Mouse (Mus musculus) embryonic fibroblast, embryonic 13.5 days (primary cell): ENCODE measurements at regions not wholly inside any gene's neighbourhood (a gene's known extent, or its start where the extent isn't known, plus 50 kb on each side); places are given as distances from the start of the nearest gene placed in this dataset.

Source experiments
- H3K27ac ChIP-seq: 2 replicates; pipeline ENCODE4 v1.5.1; 2012; ENCODE audit warnings: low read length, control low read depth, inconsistent platforms; ENCODE audit not compliant: insufficient read depth
- H3K4me1 ChIP-seq: 2 replicates; pipeline ENCODE4 v1.6.1; 2011; ENCODE audit warnings: low read length; ENCODE audit not compliant: control insufficient read depth, insufficient read depth
- H3K4me3 ChIP-seq: 2 replicates; pipeline ENCODE4 v1.5.1; 2011; ENCODE audit warnings: mild to moderate bottlenecking, control low read depth, low read length; ENCODE audit not compliant: insufficient read depth
- CTCF ChIP-seq: IDR thresholded peaks from 2 replicates; pipeline ENCODE4 v1.5.1; 2011; ENCODE audit warnings: mild to moderate bottlenecking, control low read depth, low read length, moderate library complexity, borderline replicate concordance; ENCODE audit not compliant: insufficient read depth
- POLR2A ChIP-seq: IDR thresholded peaks from 2 replicates; pipeline ENCODE4 v1.6.1; 2011; ENCODE audit warnings: low read depth, mild to moderate bottlenecking, control low read depth, low read length, moderate library complexity

DNA sequence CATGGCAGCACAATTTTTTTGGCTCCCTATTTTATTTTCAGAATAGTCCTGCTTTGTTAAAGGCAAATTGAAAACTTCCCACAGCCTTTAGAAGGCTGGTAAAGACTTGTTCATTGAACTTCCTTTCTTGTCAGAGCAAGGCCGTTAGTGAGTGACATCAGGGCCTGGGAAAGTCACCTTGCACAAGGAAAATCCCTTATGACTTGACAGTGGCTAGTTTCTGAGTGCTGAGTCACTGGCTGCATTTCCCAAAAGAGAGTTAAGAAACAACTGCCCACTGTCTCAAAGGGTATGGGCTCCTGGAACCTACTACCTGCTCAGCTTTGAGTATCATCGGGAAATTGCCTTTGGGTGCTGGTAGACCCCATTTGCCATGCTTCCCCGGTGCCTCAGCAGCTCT, 89.2 kb upstream of the Marcks start:
- no peak for TF ChIP-seq CTCF
- no peak for TF ChIP-seq POLR2A
- no peak overlapping the region for H3K4me3 ChIP-seq
- peaks cover 6% of the 10 kb centered on the region; the same call in 1 of the 2 replicates for H3K4me1 ChIP-seq
- no peak overlapping the region for H3K27ac ChIP-seq

DNA sequence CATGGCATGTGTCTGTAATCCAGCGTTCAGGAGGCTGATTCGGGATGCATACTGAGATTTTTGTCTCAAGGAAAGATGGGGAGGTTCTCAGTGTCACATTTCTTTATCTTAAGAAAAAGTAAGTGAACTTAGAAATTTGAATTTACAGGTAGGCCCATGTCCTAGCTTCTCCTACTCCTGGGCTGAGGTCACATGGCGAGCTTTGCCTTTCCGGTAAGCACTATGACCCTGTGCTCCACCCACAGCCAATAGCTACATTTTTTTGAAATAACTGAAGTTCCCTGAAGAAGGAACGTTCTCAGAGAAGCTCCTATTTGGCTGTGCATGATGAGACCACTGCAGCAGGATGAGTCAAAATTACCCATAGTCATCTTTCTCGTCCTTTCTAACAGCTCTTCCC, 83.0 kb upstream of the Marcks start:
- no peak overlapping the region for H3K4me3 ChIP-seq
- TF ChIP-seq POLR2A = no peak
- TF ChIP-seq CTCF = no peak
- no peak overlapping the region for H3K27ac ChIP-seq
- H3K4me1 ChIP-seq = no peaks in the 10 kb centered on the region; the same call in 1 of the 2 replicates

DNA sequence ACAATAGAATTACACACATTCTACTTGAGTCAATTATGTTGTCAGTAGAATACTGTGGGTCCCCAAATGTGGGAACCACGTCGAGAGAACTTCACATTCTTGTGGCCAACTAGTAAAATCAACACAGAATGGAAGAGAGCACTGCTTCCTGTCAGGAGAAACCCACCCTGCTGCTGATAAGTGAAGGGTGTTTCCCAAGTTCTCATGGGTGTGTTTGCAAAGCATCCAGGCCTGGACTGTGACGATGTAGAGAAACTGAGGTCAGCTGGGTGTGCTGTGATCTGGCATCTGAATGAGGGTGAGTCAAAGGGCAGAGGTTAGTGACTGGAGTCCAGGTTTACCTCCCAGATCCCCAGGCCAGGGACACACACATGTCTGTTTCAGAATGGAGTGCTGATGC, 81.7 kb upstream of the Marcks start:
- Histone ChIP-seq H3K27ac (no peak overlapping the region), H3K4me3 (no peak overlapping the region), H3K4me1 (no peaks in the 10 kb centered on the region; the same call in 1 of the 2 replicates)
- TF ChIP-seq CTCF = no peak

DNA sequence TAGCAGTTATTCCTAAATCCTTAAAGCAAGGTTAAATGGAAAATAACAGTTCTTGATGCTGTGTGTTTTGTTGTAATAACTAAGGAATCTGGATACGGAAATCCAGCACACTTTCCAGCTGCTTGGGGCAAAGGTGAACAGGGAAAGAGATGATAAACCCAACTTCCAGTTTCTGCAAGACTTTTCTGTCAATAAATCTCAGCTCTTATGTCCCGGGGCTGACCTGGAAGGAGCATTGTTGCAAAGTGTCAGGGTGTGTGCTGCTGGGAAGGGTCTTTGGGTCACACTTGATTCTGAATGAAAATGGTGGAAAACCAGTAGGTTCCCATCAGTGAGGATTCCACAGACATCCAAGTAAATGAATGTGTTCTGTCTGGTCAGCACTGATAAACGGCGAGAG, 81.2 kb upstream of the Marcks start:
- Histone ChIP-seq H3K4me1 (no peaks in the 10 kb centered on the region; the same call in 1 of the 2 replicates), H3K27ac (no peak overlapping the region), H3K4me3 (no peak overlapping the region)
- no peak for TF ChIP-seq POLR2A
- no peak for TF ChIP-seq CTCF

DNA sequence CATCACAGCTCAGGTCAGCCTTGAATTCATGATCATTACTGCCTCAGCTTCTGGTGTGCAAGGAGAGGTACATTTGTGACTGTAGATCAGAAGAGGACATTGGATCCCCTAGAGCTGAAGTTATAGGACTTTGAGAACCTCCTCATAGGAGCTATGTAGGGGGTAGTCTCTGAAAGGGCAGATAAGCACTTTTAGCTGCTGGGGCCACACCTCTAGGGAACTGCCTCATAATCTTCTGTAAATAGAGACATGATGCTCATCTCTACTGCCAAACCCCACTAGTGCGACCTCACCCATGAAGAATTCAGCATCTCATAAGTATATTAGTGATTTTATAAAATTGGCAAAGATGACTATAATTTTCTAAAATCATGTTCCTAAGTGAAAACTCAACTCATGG, 80.7 kb upstream of the Marcks start:
- TF ChIP-seq CTCF = no peak
- no peak for TF ChIP-seq POLR2A
- no peak overlapping the region for H3K4me3 ChIP-seq
- no peak overlapping the region for H3K27ac ChIP-seq
- no peaks in the 10 kb centered on the region; the same call in 1 of the 2 replicates for H3K4me1 ChIP-seq

DNA sequence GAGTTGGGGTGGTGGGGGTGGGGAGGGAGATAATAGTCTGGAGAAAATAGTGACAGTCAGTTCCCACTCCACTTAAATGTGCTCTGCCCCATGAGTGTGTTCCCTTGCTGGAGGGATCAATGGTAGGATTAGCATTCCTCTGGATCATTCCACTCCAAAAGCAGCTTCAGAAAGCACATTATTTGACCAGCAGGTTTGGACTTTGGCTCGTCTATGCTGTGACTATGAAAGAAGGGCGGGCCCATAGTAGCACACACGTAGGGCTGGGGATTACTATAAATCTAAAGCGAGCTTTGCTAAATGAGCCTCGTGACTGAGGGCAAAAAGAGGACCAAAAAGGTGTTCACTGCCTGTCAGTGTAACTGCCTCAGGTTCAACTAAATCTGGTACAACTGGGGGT, 75.9 kb upstream of the Marcks start:
- H3K4me3 ChIP-seq = no peak overlapping the region
- H3K4me1 ChIP-seq = no peaks in the 10 kb centered on the region
- TF ChIP-seq POLR2A (no peak), CTCF (no peak)
- H3K27ac ChIP-seq = no peak overlapping the region

DNA sequence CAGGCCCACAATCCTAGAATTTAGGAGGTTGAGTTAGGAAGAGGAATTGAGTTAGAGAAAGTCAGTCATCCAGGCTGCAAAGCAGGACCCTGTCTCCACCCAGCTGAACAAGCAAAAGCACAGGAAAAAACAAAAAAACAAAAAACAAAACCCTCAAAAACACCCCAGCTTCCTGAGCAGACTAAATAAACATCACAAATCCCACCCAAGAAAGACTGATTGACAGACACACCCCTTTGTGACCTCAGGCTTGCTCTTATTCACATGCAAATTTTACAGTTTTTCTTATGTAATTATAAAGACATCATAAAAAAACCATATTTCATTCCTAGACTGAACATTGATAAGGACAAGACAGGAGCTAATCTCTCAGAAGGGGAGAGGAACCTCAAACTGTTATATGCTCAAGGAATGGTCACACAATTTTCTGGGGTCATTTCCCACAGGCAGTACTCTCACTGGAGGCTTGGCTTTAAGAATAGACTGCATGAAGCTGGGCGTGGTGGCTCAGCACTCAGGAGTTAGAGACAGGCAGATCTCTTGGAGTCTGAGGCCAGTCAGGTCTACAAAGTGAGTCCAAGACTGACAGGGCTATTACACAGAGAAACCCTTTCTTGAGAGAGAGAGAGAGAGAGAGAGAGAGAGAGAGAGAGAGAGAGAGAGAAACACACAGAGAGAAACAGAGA, 73.8 kb upstream of the Marcks start:
- Histone ChIP-seq H3K27ac (no peak overlapping the region), H3K4me1 (no peaks in the 10 kb centered on the region), H3K4me3 (no peak overlapping the region)
- TF ChIP-seq POLR2A (no peak), CTCF (no peak)

DNA sequence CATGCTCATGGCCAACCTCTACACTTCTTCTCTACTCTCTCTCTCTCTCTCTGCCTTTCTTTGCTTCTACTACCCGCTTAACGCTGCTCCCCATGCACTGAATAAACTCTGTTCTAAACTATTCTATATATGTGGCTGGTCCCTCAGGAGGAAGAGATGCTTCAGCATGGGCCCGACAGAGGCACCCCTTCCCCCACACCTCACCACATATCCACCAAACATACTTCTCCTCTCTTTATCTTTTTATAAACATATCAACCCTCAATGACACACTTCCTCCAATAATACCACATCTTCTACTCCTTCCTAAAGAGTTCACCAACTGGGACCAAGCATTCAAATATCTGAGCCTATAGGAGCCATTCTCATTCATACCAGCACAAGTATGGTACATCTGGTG, 72.6 kb upstream of the Marcks start:
- Histone ChIP-seq H3K4me1 (no peaks in the 10 kb centered on the region), H3K4me3 (no peak overlapping the region)
- TF ChIP-seq CTCF = no peak
- TF ChIP-seq POLR2A = no peak

DNA sequence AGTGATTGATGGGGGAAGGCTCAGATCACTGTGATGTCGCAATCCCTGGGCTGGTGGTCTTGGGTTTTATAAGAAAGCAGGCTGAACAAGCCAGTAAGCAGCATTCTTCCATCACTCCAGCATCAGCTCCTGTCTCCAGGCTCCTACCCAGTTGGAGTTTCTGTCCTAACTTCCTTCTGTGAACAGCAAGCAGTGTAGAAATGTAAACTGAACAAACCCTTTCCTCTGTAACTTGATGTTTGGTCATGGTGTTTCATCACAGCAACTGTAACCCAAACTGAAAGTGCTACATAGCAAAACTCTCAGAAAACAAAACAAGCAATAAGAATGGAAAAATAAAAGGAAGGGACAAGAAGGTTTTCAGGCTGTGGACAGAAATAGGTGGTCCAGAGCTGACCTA, 71.5 kb upstream of the Marcks start:
- Histone ChIP-seq H3K4me3 (no peak overlapping the region), H3K27ac (no peak overlapping the region), H3K4me1 (no peaks in the 10 kb centered on the region)
- TF ChIP-seq POLR2A = no peak
- no peak for TF ChIP-seq CTCF

More for the DNA sequence above, 72.6 kb upstream of the Marcks start:
- H3K27ac ChIP-seq = no peak overlapping the region

DNA sequence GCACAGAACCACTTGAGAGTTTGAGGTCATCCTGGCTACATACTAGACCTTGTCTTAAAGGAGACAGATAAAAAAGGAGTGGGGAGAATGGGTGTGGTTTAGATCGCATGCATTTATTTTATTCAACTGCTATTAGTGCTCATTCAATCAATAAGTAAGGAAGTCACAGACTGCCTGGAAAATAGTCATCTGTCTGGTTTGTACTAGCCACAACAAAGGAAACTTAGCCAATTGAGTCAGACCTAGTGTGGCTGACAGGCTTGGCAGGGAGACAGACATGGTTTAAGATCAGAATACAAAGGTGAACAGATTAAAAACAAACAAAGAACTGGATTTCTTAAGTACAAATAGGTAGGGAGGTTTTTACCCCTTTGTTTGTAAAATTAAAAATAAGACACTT, 68.3 kb upstream of the Marcks start:
- Histone ChIP-seq H3K4me3 (no peak overlapping the region), H3K4me1 (no peaks in the 10 kb centered on the region), H3K27ac (no peak overlapping the region)
- TF ChIP-seq POLR2A = no peak
- no peak for TF ChIP-seq CTCF

DNA sequence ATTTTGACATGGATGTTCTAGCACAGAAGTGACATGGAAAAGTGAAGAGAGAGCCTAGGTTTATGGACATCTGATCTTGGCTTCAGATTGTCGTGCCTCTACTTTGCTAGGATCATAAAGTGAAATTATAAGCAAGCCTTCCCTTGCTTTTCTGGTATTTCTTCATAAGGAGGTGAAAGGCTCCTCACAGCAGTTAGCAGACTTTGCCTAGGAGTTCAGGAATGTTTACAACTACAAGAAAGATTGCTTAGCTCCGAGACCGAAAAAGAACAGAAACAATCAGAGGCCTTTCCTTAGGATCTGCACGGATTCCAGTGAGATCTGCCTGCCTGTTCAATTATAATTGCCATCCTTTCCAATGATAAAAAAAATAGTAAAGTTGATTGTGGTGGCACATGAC, 67.8 kb upstream of the Marcks start:
- Histone ChIP-seq H3K27ac (no peak overlapping the region), H3K4me1 (no peaks in the 10 kb centered on the region), H3K4me3 (no peak overlapping the region)
- TF ChIP-seq CTCF (no peak), POLR2A (no peak)
